Comparison of ENCODE assay signal across 11 mouse cellular contexts in genomic region chr8:78344006-78344405, GRCm38 (mm10).
"Had no signal": no experiment of that assay in that cellular context is flagged by ENCODE, and none has a peak within 500 bp of the region (broad histone marks: within the 10 kb centered on the region; RNA-seq: fewer than 3 reads in every experiment).

No protein-coding gene starts in this region.

- DNase-seq: kidney, adult 8-10 months; left cerebral cortex, postnatal 4 days; right cerebral cortex, postnatal 14 days; thymus, adult 2 months; thymus, postnatal 25 days had no signal

- H3K9ac ChIP-seq: limb, embryonic 15.5 days; liver, embryonic 12.5 days; midbrain, embryonic 13.5 days; stomach, embryonic 15.5 days had no signal

- H3K27ac ChIP-seq: kidney, postnatal 0 days; layer of hippocampus, adult 2 months; limb, embryonic 15.5 days; liver, embryonic 12.5 days; midbrain, embryonic 13.5 days; stomach, embryonic 15.5 days had no signal

- ATAC-seq: liver, embryonic 12.5 days; midbrain, embryonic 13.5 days had no signal

- H3K9me3 ChIP-seq: limb, embryonic 15.5 days; liver, embryonic 12.5 days; midbrain, embryonic 13.5 days; stomach, embryonic 15.5 days had no signal

- H3K4me3 ChIP-seq: layer of hippocampus, adult 2 months; limb, embryonic 15.5 days; liver, embryonic 12.5 days; midbrain, embryonic 13.5 days; stomach, embryonic 15.5 days had no signal

- H3K4me2 ChIP-seq: limb, embryonic 15.5 days; liver, embryonic 12.5 days; midbrain, embryonic 13.5 days; stomach, embryonic 15.5 days had no signal

- H3K27me3 ChIP-seq: limb, embryonic 15.5 days; liver, embryonic 12.5 days; midbrain, embryonic 13.5 days; stomach, embryonic 15.5 days had no signal

- H3K36me3 ChIP-seq: limb, embryonic 15.5 days; liver, embryonic 12.5 days; midbrain, embryonic 13.5 days; stomach, embryonic 15.5 days had no signal

- H3K4me1 ChIP-seq: limb, embryonic 15.5 days; liver, embryonic 12.5 days; stomach, embryonic 15.5 days had no signal
